Mouse (Mus musculus) large intestine, adult 2 months (tissue): ENCODE measurements around the gene Gsn. TPM values are rescaled to one million over a fixed set of nuclear protein-coding genes. Genes with fewer than 3 reads are reported as not detected.

Experiments used
- DNase-seq: peaks from one replicate; pipeline ENCODE4 v3.0.0-alpha.2; 2012; ENCODE audit warnings: low read depth, low spot score
- WGBS: fragments of 180-500 bp; shearing (Covaris S2); methylation state at CpG from one replicate; pipeline ENCODE4 v1.1.7; 2018; 5-methylcytosine and 5-hydroxymethylcytosine counted together
- polyA plus RNA-seq: library from polyadenylated mRNA; depleted of rRNA; stranded (reverse); fragments of >200 nt; gene quantifications from 2 replicates; pipeline ENCODE4 v1.2.3, GENCODE M21; 2012

Gene Gsn
- polyA plus RNA-seq, 1 experiment: 304 TPM

GRCm38 (mm10) chr2:35247763-35248162 lies 8.4 kb upstream of the Gsn start:
- DNase-seq: no peak
- WGBS: 48% methylated on average over 5 of the region's 5 CpGs

- no peak for DNase-seq
- 46% methylated on average over 6 of the region's 6 CpGs for WGBS
These were observed 3.4 kb upstream of the Gsn start for GRCm38 (mm10) chr2:35252733-35253132.

DNA sequence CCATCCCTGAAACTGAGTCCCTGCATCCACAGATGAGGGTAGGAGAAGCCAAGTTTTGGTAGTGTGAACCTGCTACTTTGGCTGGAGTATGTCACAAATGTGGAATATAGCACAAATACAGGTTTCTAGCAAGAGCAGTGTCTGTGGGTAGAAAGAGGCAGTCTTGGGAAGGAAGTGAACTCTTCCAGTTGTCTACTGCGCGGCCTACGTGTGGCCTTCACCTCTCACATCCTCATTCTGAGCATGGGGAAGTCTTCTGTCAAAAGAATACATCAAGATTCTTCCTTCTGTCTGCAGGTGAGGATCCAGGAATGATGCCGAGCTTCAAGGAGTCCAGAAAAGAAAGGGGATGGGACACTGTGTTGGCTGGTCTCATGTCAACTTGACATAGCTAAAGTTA lies 2.4 kb upstream of the Gsn start:
- DNase-seq: no peak
- WGBS: 84% methylated on average over 4 of the region's 4 CpGs

GRCm38 (mm10) chr2:35255004-35255403 lies 1.2 kb upstream of the Gsn start:
- no peak for DNase-seq
- WGBS: 64% methylated on average over 5 of the region's 5 CpGs

- WGBS: 48% methylated on average over 7 of the region's 7 CpGs
- DNase-seq: no peak
These were observed 718 bp upstream of the Gsn start for GRCm38 (mm10) chr2:35255462-35255861.

DNA sequence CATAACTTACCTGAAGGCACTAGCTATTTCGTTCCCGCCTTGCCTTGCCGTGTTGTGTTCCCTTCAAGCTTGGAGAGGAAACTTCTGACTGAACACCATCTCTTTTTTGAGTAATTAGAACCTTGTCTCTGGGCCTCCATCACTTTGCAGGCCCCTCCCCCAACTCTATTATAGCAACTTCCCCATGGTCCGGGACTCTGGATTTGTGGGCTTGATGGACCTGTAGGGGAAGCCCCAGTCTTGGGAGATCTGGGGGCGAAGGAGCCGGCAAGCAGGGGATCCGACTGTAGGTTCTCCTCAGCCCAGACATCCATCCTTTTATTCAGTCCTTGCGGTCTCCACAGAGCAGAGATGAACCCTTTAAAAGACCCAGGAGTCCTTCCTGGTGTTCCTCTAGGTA lies 752 bp downstream of the Gsn start:
- no peak for DNase-seq
- 47% methylated on average over 8 of the region's 8 CpGs for WGBS

DNA sequence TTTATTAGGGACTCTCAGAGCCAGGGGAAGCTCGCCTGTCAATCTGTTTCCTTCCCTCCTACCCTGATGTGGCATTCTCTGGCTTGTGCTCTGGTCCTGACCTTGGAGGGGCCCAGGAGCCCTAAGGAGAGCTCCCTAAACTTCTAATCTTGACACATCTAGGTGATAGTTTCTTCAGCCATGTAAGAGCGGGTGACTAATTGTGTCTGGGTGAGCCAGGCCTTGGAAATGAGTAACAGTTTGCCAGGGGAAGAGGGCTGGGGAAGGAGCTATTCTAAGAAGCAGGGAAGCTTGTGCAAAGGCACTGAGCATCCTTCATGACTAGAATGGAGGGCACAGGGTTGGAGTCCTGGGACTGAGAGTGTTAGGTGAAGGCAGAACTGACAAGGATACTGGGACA lies 1.7 kb downstream of the Gsn start:
- no peak for DNase-seq
- WGBS: 58% methylated on average over 2 of the region's 2 CpGs

DNA sequence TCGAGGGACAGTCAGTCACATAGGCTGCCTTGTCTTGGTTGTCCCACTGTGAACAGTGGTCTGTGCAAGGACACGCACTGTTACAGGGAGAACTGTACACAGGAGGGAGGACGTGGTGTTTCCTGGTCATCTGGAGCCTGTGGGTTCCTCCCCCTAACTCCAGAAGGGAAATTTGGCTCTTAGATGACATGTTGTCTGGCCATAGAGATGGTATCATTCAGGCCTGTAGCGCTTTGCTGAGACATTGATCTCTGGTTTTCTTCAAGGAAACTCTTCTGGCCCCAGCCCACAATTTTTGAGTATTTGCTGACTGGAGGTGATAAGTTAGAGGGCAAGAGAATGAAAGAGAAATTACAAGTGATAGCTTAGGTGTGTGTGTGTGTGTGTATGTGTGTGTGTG lies 2.4 kb downstream of the Gsn start:
- WGBS: 78% methylated on average over 4 of the region's 4 CpGs
- DNase-seq: no peak

DNA sequence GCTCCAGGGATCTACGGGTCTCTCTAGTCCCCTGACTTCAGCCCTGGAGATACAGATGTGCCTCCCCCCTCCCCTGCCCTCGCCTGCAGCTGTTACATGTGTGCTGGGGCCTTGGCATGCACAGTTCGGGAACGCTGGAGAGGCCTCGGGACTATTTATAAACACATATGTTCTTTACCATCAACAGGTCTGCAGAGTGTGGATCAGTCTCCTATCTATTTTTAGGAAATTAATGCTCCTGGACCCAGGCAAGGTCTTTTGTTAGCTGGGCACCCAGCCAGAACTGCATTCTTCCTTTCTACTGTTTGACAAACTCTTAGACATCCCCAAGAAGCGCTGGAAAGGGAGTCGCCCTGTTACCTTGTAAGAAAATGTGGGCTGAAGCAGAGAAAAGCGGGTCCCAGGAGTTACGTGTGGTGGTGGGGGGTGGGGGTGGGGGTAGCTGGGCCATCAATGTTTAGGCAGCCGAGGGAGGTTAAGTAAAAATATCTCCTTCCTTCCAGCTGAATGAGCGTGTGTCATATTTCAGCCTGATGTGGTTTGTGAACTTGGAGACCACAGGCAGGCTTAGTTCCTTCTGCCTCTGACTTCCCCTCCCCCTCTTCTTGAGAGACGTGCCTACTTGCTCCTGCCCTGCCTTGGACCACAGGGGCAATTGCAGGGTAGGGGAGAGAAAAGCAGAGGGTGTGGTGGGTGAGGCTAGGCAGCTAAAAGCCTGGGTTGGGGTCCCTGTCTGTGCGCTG lies 3.3 kb downstream of the Gsn start:
- DNase-seq: no peak
- WGBS: 51% methylated on average over 13 of the region's 13 CpGs

DNA sequence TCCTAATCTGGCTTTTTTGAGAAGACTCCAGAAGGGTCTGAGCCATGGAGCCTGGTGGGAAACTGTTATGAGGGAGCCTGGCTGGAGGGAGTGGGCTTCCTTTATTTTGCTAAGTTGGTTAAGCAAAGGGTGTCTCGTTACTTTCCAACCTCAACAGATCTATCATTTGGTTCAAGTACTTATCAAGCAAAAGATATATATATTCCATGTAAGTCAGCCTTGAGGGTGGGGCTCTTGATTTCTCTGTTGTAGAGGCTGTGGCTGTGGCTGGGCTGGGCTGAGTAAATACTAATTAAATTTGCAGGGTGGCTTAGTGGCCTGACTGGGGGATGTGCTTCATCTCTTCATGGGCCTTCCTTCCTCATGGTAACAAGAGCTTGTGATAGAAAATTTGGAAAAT lies 4.1 kb downstream of the Gsn start:
- 30% methylated on average over 1 of the region's 1 CpGs for WGBS

GRCm38 (mm10) chr2:35264095-35264494 lies 7.9 kb downstream of the Gsn start:
- 77% methylated on average over 1 of the region's 1 CpGs for WGBS
- no peak for DNase-seq

More for the DNA sequence above, 4.1 kb downstream of the Gsn start:
- DNase-seq: no peak

DNA sequence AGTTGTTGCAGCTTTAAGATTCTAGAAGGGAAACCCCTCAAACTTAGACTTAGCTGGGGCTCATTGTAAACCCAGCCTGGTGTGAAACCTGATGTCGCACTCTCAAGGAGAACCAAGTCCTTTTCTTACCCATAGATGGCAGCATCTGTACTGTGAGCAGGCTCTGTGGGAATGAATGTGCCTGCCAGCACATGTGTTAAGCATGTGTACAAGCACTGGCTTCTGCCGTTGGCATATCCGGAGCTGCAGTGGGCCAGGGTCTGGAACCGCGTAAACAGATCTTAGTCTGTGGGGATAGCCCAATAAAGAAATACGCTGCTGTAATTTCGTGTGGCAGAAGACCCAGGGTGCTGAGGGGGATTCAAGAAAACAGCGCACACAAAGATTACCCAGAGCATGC lies 9.1 kb downstream of the Gsn start:
- WGBS: 41% methylated on average over 8 of the region's 8 CpGs
- DNase-seq: no peak

DNA sequence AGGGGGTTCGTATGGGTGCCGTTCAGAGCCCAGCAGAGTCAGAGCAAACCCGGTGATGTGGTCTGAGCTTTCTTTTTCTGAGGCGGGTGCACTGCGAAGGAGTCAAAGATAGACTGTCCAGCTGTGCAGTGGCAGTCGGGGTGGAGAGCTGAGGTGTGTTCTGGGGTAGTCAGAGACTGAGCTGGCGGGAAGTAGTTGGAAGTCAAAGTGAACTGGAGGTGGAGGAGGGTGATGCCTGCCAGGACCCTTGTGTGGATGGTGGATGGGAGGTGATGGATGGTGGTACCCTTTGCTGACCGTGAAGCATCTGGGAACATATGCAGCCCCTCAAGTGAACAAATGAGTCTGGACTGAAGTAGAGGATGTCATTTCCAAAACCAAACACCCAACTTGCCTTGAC lies 9.6 kb downstream of the Gsn start:
- WGBS: 75% methylated on average over 8 of the region's 8 CpGs
- no peak for DNase-seq

DNA sequence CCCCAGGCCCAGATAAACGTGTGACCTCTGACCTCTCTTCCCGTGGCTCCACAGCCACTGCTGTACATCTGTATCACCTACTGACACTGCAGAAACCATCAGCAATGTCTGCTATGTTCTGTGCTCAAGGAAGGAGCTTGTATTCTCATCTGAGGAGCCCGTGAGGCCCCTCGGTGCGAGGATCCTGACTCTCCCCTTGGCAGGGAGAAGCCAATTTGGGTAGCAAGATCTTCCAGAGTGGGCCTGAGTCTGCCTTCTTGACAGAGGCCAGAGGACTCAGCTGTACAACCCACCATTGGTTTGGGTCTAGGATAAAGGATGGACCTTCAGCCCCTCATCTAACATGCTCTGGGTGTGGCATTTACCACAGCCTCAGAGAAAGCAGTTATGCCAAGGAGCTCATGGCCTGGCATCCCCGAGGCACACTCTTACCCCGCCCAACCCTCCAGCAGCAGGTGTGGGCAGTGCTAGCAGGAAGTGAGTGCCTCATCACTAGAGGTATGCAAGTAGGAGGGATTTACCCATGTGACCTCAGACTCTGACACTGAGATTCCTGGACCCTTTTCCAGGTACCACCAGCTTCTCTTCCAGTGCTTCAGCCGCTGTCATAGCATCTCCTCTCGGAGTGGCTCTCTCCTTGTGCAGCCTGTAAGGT lies 10.2 kb downstream of the Gsn start:
- 52% methylated on average over 9 of the region's 9 CpGs for WGBS

GRCm38 (mm10) chr2:35267156-35267875 lies 11.1 kb downstream of the Gsn start:
- no peak for DNase-seq
- WGBS: 45% methylated on average over 13 of the region's 13 CpGs

More for the DNA sequence above, 10.2 kb downstream of the Gsn start:
- no peak for DNase-seq

DNA sequence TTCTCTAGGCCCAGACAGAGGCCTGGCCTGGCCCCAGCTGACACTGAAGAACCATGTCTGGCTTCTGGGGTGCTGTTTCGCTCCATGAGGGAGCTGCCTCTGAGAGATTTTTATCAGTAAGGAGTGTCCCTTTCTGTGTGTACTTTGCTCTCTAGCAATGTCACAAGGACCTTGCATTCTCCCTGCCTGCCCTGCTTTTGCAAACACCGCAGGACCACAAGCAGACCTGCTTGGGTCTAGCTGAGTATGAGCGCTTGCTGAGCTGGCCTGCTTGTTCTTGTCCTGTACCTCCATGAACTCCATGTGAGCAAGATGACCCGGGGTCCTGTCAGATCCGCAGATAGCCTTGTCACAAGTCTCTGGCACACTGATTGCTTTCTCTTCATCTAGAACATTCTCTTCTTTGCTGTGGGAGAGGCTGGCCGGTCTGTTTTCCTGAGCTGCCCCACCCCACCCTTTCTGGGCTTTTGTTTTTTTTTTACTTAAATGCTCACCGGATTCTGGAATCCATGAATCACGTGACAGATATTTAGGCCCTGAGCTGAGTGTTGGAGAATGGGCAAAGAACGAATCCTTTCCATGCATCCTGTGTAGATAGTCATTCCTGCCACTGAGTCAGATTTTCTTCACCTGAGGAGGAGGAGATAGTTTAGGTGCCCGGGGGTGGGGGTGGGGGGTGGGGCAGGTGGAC lies 11.8 kb downstream of the Gsn start:
- WGBS: 26% methylated on average over 10 of the region's 10 CpGs
- no peak for DNase-seq

- 69% methylated on average over 6 of the region's 6 CpGs for WGBS
- no peak for DNase-seq
These were observed 13.0 kb downstream of the Gsn start for GRCm38 (mm10) chr2:35269136-35269535.

GRCm38 (mm10) chr2:35269716-35270260 lies 13.6 kb downstream of the Gsn start:
- 75% methylated on average over 4 of the region's 4 CpGs for WGBS
- DNase-seq: no peak

- no peak for DNase-seq
- WGBS: 14% methylated on average over 10 of the region's 10 CpGs
These were observed 14.4 kb downstream of the Gsn start for GRCm38 (mm10) chr2:35270531-35270984.

DNA sequence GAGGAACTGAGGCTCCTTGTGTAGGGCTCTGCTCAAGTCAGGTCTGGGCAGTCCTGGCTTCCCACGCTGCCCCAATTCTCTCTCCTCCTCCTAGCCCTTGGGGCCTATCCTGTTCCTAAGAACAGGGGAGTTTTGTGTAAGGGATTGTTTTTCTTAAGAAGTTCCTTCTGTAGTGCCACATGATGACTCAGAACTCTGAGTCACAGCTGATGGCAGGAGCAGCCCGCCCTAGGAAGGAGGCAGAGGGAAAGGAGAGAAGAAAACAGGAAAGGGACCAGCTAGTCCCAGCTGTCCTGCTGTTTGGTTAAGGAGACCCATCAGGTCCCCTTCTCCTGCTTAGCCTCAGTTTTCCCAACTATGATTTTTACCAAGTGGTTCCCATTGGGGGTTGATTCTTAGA lies 15.6 kb downstream of the Gsn start:
- 18% methylated on average over 2 of the region's 2 CpGs for WGBS
- DNase-seq: no peak
